Mouse (Mus musculus) lung, embryonic 14.5 days (tissue): ENCODE measurements around the gene 2310022A10Rik. TPM values are rescaled to one million over a fixed set of nuclear protein-coding genes. Genes with fewer than 3 reads are reported as not detected.

Experiments used
- ATAC-seq: fragments of 200-750 bp; cut with Nextera tagmentation; 2 replicates; pipeline ENCODE4 v1.8.0; 2017; ENCODE audit warnings: mild to moderate bottlenecking, moderate TSS enrichment, moderate library complexity; ENCODE audit not compliant: insufficient read depth
- DNase-seq: peaks from one replicate; pipeline ENCODE4 v3.0.0-alpha.2; 2015
- H3K27ac ChIP-seq: fragments of 300-500 bp; sonication (generic); 2 replicates; pipeline ENCODE4 v1.5.1; 2014; ENCODE audit warnings: low read depth, mild to moderate bottlenecking, moderate library complexity
- H3K27me3 ChIP-seq: fragments of 300-500 bp; sonication (generic); 2 replicates; pipeline ENCODE4 v1.6.1; 2014; ENCODE audit warnings: low read length, control low read depth; ENCODE audit not compliant: insufficient read depth
- H3K36me3 ChIP-seq: fragments of 300-500 bp; sonication (generic); 2 replicates; pipeline ENCODE4 v1.6.1; 2014; ENCODE audit warnings: control low read depth; ENCODE audit not compliant: insufficient read depth
- H3K4me1 ChIP-seq: fragments of 300-500 bp; sonication (generic); 2 replicates; pipeline ENCODE4 v1.6.1; 2014; ENCODE audit warnings: antibody characterized with exemption, control low read depth; ENCODE audit not compliant: insufficient read depth
- H3K4me2 ChIP-seq: fragments of 300-500 bp; sonication (generic); 2 replicates; pipeline ENCODE4 v1.6.1; 2014; ENCODE audit warnings: mild to moderate bottlenecking
- H3K4me3 ChIP-seq: fragments of 300-500 bp; sonication (generic); 2 replicates; pipeline ENCODE4 v1.5.1; 2014; ENCODE audit warnings: low read depth, low read length
- H3K9ac ChIP-seq: fragments of 300-500 bp; sonication (generic); 2 replicates; pipeline ENCODE4 v1.6.1; 2014
- H3K9me3 ChIP-seq: fragments of 300-500 bp; sonication (generic); 2 replicates; pipeline ENCODE4 v1.6.1; 2016; ENCODE audit warnings: low read depth, low read length, control low read depth
- CTCF ChIP-seq: IDR thresholded peaks from 2 replicates; pipeline ENCODE4 v1.5.1; 2016; ENCODE audit warnings: antibody characterized with exemption, low read depth
- WGBS: fragments of 180-500 bp; shearing (Covaris S2); extraction: QIAGEN DNeasy Blood & Tissue Kit; methylation state at CpG from one replicate; pipeline ENCODE4 v1.1.7; 2014; 5-methylcytosine and 5-hydroxymethylcytosine counted together
- polyA plus RNA-seq: library from polyadenylated mRNA; unstranded; fragments of >200 nt; fragmentation: Nextera tagmentation; extraction: Ambion mirVana; gene quantifications from 2 replicates; pipeline ENCODE4 v1.2.1, GENCODE M21; 2014

2310022A10Rik gene
- polyA plus RNA-seq, 1 experiment from 2014 or later = 25.4 TPM

DNA sequence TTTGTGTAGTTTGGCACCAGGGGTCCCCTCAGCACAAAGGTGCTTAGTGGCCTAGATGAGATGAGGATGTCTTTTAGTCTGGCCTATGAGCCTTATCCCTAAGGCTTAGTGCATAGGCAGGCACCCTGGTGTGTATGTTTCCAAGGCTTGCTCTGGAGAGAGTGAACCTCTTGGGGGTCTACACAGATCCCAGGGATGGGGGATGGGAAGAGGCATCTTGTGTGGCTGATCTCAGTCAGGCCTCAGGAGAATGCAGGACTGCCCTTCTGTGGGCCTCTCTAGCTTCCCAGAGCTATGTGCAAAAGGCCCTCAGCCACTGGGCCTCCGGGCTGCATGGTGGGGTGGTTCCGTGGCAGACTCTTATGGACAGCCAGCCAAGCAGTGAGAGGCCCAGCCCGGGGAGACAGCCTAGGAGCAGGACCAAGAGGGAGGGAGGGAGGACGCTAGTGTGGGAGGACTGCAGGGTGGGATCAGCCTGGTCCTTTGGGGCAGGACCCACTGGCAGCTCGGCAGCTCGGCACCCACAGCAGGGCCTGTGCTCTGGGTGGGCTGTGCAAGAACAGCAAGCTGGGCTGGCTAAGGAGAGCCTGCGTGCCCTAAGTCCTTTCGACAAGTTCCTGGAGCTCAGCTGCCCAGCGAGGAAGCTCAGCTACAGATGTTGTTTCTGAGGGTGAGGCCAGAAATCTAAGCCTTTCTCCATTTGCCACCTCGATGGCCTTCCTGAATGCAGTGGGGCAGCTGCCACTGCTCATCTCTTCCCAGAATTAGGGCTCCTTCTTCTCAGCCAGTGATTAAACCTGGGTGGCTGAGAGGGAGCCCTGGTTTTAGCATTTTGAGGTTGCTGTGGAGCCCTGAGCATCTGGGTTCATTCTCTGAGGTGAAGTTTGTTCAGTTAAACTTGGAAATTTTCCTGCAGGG, 43.8 kb downstream of the 2310022A10Rik start:
- H3K27ac ChIP-seq = peak overlapping the region; percentile 72
- peak; percentile 31; the same call in 1 of the 2 replicates for ATAC-seq
- H3K4me2 ChIP-seq = peak overlapping the region; percentile 40
- H3K4me3 ChIP-seq = no peak overlapping the region
- peaks cover 4% of the 10 kb centered on the region; the same call in 1 of the 2 replicates for H3K36me3 ChIP-seq
- peaks cover 22% of the 10 kb centered on the region for H3K4me1 ChIP-seq
- WGBS = 45% methylated on average over 10 of the region's 10 CpGs
- no peak for TF ChIP-seq CTCF
- peak overlapping the region; percentile 6; the same call in 1 of the 2 replicates for H3K9ac ChIP-seq
- H3K27me3 ChIP-seq = no peaks in the 10 kb centered on the region
- DNase-seq = peak; percentile 59
- H3K9me3 ChIP-seq = no peaks in the 10 kb centered on the region

DNA sequence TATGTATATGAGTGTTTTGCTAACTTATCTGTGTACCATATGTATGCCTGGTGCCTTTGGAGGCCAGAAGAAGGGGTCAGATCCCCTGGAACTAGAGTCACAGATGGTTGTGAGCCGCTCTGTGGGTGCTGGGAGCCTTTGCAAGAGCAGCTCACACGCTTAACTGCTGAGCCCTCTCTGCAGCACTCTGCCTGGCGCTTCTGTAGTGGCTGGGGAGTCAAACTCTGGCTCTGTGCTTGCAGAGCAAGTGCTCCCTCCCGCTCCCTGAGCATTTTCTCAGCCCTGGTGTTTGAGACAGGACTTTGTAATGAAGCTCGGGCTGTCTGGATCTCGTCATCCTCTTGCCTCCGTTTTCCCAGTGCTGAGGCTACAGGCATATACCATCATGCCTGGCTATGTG, 45.0 kb downstream of the 2310022A10Rik start:
- H3K4me3 ChIP-seq = no peak overlapping the region
- H3K36me3 ChIP-seq = peaks cover 4% of the 10 kb centered on the region; the same call in 1 of the 2 replicates
- ATAC-seq (no peak), DNase-seq (no peak)
- TF ChIP-seq CTCF = no peak
- no peaks in the 10 kb centered on the region for H3K27me3 ChIP-seq
- WGBS = 74% methylated on average over 7 of the region's 7 CpGs
- H3K9me3 ChIP-seq = no peaks in the 10 kb centered on the region
- no peak overlapping the region for H3K9ac ChIP-seq
- peaks cover 24% of the 10 kb centered on the region for H3K4me1 ChIP-seq
- no peak overlapping the region for H3K4me2 ChIP-seq
- no peak overlapping the region for H3K27ac ChIP-seq

DNA sequence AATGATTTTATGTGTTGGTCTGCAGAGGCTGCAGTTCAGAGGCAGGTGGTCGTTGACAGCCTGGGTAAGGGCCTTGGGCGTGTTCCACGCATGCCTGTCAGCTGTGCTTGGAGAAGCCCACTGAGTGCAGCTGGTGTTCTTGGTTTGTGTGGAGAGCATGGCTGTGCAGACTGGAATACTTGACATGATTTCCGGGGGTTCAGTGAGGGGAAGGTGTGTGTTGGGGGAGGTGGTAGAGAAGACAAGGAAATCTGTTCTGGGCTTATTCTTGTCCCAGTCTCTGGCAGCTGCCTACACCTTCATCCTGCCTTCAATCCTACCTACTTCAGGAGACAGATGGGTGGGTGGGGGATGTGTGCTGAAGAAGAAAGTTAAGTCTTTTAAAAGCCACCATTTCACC, 48.6 kb downstream of the 2310022A10Rik start:
- ATAC-seq = no peak
- Histone ChIP-seq H3K9ac (no peak overlapping the region), H3K4me3 (no peak overlapping the region), H3K4me2 (no peak overlapping the region), H3K4me1 (peaks cover 38% of the 10 kb centered on the region), H3K27ac (no peak overlapping the region), H3K27me3 (no peaks in the 10 kb centered on the region), H3K9me3 (no peaks in the 10 kb centered on the region), H3K36me3 (no peaks in the 10 kb centered on the region)
- TF ChIP-seq CTCF = no peak
- DNase-seq = no peak
- WGBS = 57% methylated on average over 4 of the region's 4 CpGs

DNA sequence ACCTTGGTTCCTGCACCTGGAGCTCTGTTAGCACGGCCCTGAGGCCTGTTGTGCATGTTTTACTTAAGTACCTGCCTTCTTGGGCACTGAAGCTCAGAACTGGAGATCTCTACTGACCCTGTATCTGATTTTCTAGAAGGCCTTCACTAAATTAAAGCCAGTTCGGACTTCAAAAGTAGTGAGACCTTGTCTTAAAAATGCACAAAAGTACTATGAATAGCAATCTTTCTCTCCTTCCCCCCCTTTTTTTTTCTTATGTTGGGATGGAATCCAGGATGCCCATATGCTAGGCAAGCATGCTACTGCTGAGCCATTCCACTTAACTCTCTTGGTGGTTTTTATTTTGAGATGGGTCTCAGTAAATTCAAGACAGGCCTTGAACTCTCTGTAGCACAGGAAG, 49.1 kb downstream of the 2310022A10Rik start:
- Histone ChIP-seq H3K27me3 (no peaks in the 10 kb centered on the region), H3K4me1 (peaks cover 41% of the 10 kb centered on the region), H3K27ac (no peak overlapping the region), H3K9me3 (no peaks in the 10 kb centered on the region), H3K36me3 (no peaks in the 10 kb centered on the region), H3K9ac (no peak overlapping the region), H3K4me3 (no peak overlapping the region), H3K4me2 (no peak overlapping the region)
- TF ChIP-seq CTCF = no peak
- WGBS = 63% methylated on average over 2 of the region's 2 CpGs
- ATAC-seq (no peak), DNase-seq (no peak)

DNA sequence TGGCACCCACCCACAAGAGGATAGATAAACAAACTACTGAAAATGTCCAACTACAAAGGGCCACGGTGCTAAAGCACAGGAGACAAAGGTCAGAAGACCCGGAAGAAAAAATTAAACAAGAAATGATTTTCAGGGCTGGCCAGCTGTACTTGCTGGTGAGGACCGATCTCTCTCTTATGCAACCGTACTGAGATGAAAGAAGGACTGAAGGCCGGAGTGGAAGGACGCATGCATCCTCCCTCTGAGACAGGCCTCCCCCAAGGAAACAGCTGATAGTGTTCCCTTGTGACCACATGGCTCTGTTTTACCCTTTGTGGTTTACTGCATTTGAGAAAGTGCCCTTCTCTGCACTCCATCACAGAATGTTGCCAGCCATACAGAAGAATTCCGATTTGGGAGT, 49.8 kb downstream of the 2310022A10Rik start:
- no peak overlapping the region for H3K4me3 ChIP-seq
- no peak for DNase-seq
- H3K9ac ChIP-seq = no peak overlapping the region
- H3K36me3 ChIP-seq = 0 out of 2 replicates have a peak, but pooled peaks cover 3% of the 10 kb centered on the region
- no peaks in the 10 kb centered on the region for H3K27me3 ChIP-seq
- no peak for ATAC-seq
- no peak overlapping the region for H3K4me2 ChIP-seq
- WGBS = 46% methylated on average over 7 of the region's 7 CpGs
- H3K4me1 ChIP-seq = peaks cover 41% of the 10 kb centered on the region
- no peak for TF ChIP-seq CTCF
- no peaks in the 10 kb centered on the region for H3K9me3 ChIP-seq
- H3K27ac ChIP-seq = no peak overlapping the region

DNA sequence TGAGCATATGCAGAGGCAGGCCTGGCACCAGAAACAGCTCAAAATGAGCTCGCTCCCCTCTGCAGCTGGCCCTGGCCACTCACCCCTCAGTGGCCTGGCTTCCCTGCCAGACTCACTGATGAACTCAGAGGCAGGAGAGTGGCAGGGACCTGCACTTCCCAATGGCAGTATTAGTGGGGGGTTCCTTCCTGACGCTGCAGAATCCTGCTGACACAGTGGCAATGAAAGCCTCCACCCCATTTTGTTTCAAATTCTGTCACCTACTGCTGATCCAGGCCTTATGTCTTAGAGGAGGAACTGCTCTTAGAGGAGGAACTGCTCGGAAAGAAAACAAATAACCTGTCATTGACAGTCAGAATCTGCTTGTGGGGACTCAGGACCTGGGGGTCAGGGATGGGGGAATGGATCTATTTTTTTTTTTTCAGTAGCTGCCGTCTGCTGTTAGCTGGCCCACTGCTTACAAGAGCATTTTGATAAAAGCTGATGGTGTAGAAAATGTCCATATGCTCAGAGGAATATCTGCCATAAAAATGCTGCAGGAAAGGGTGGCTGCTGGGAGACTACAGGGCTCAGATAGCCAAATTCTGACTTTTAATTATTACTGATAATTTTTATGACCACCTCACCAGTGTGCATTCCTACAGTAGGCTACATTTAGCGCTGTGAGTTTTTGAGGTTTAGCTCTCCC, 51.8 kb downstream of the 2310022A10Rik start:
- TF ChIP-seq CTCF = no peak
- Histone ChIP-seq H3K4me3 (no peak overlapping the region), H3K9ac (peak overlapping the region; percentile 23; the same call in 1 of the 2 replicates), H3K36me3 (peaks cover 21% of the 10 kb centered on the region), H3K4me2 (peak overlapping the region; percentile 42), H3K4me1 (peaks cover 41% of the 10 kb centered on the region), H3K27me3 (no peaks in the 10 kb centered on the region), H3K27ac (peak overlapping the region; percentile 81), H3K9me3 (no peaks in the 10 kb centered on the region)
- ATAC-seq (peak; percentile 29; the same call in 1 of the 2 replicates), DNase-seq (peak; percentile 57)
- WGBS = 32% methylated on average over 5 of the region's 5 CpGs
